8 mouse cellular contexts compared by ENCODE assay signal in genomic region chr2:154603007-154603637, GRCm38 (mm10). TPM values are rescaled to one million over a fixed set of nuclear protein-coding genes. Genes with fewer than 3 reads are reported as not detected.
DNase-seq lines count a peak whose midpoint lies in the region; ATAC-seq and TF ChIP-seq lines count a peak whose summit lies in the region.

No protein-coding gene starts in this region.

- no peaks in the 10 kb centered on the region for H3K27me3 ChIP-seq in cerebellum, adult 2 months (ENCODE audit: control insufficient read depth, insufficient read depth, low read length)
- H3K27me3 ChIP-seq in thymus, adult 2 months (ENCODE audit: control insufficient read depth, insufficient read depth, low read length) = no peaks in the 10 kb centered on the region
- 0 out of 2 replicates have a peak, but pooled peaks cover 4% of the 10 kb centered on the region for H3K27me3 ChIP-seq in limb, embryonic 13.5 days
- H3K27me3 ChIP-seq in stomach, postnatal 0 days (ENCODE audit: control insufficient read depth, insufficient read depth, low read length) = no peaks in the 10 kb centered on the region

- DNase-seq in cerebellum, adult 2 months = no peak
- DNase-seq in cerebellum, postnatal 10 days = no peak
- no peak for DNase-seq in thymus, adult 2 months
- DNase-seq in thymus, postnatal 4 days = no peak
- peak; percentile 67 for DNase-seq in stomach, postnatal 0 days (ENCODE audit: low spot score)
- DNase-seq in spleen, adult 18-20 months = no peak

- ATAC-seq in limb, embryonic 13.5 days (ENCODE audit: low FRiP score, low read depth) = no peak; the same call in 1 of the 2 replicates
- ATAC-seq in stomach, postnatal 0 days (ENCODE audit: low FRiP score, low TSS enrichment) = peak; percentile 66
- ATAC-seq in megakaryocyte-erythroid progenitor cell, adult 5-6 weeks (replicated peaks; ENCODE audit: low FRiP score, low TSS enrichment, poor library complexity, severe bottlenecking) = no peak

- H3K9me3 ChIP-seq in limb, embryonic 13.5 days = no peaks in the 10 kb centered on the region
- no peaks in the 10 kb centered on the region for H3K9me3 ChIP-seq in stomach, postnatal 0 days (ENCODE audit: control insufficient read depth, low read length)

- WGBS in cerebellum, adult 2 months = 14% methylated on average over 22 of the region's 22 CpGs
- WGBS in thymus, adult 2 months = 5% methylated on average over 22 of the region's 22 CpGs
- 18% methylated on average over 22 of the region's 22 CpGs for WGBS in limb, embryonic 13.5 days
- WGBS in stomach, postnatal 0 days = 13% methylated on average over 22 of the region's 22 CpGs

- no peaks in the 10 kb centered on the region for H3K36me3 ChIP-seq in thymus, adult 2 months (ENCODE audit: control insufficient read depth, insufficient read depth, low read length)
- no peaks in the 10 kb centered on the region for H3K36me3 ChIP-seq in limb, embryonic 13.5 days
- H3K36me3 ChIP-seq in stomach, postnatal 0 days (ENCODE audit: control insufficient read depth, insufficient read depth, low read length) = no peaks in the 10 kb centered on the region

- TF ChIP-seq CTCF in cerebellum, adult 2 months (IDR thresholded peaks at IDR 0.05; ENCODE audit: borderline replicate concordance, insufficient read depth, low read depth, low read length) = no peak
- 0 out of 2 replicates have a peak, but pooled peaks have one; percentile 46 for TF ChIP-seq CTCF in thymus, adult 2 months (IDR thresholded peaks at IDR 0.05; ENCODE audit: borderline replicate concordance, control insufficient read depth, extremely low read depth, insufficient read depth, low read length, poor library complexity)
- TF ChIP-seq CTCF in stomach, postnatal 0 days (IDR thresholded peaks at IDR 0.05; ENCODE audit: low read depth) = no peak

- peak overlapping the region; percentile 85 for H3K9ac ChIP-seq in limb, embryonic 13.5 days
- H3K9ac ChIP-seq in stomach, postnatal 0 days (ENCODE audit: low read length) = peak overlapping the region; percentile 96

- peak overlapping the region; percentile 84 for H3K4me3 ChIP-seq in cerebellum, adult 2 months (replicated peaks; ENCODE audit: insufficient read depth, low read depth, low read length)
- peak overlapping the region; percentile 65 for H3K4me3 ChIP-seq in thymus, adult 2 months (ENCODE audit: control insufficient read depth, insufficient read depth, low read length)
- peak overlapping the region; percentile 81 for H3K4me3 ChIP-seq in limb, embryonic 13.5 days
- peak overlapping the region; percentile 86 for H3K4me3 ChIP-seq in stomach, postnatal 0 days (ENCODE audit: low read depth, low read length)

- no peak for TF ChIP-seq EP300 in stomach, postnatal 0 days (optimal IDR thresholded peaks at IDR 0.05)

- peak overlapping the region; percentile 84 for H3K4me2 ChIP-seq in limb, embryonic 13.5 days (replicated peaks)
- peak overlapping the region; percentile 85 for H3K4me2 ChIP-seq in stomach, postnatal 0 days (replicated peaks; ENCODE audit: low read depth)

- H3K4me1 ChIP-seq in cerebellum, adult 2 months (ENCODE audit: control insufficient read depth, insufficient read depth, low read length) = no peaks in the 10 kb centered on the region
- H3K4me1 ChIP-seq in thymus, adult 2 months (replicated peaks; ENCODE audit: control insufficient read depth, insufficient read depth, low read length) = peaks cover 28% of the 10 kb centered on the region
- H3K4me1 ChIP-seq in limb, embryonic 13.5 days = peaks cover 12% of the 10 kb centered on the region
- H3K4me1 ChIP-seq in stomach, postnatal 0 days (replicated peaks; ENCODE audit: control insufficient read depth, insufficient read depth) = no peaks in the 10 kb centered on the region; the same call in 1 of the 2 replicates

- TF ChIP-seq POLR2A in cerebellum, adult 2 months (IDR thresholded peaks at IDR 0.05; ENCODE audit: borderline replicate concordance, insufficient read depth, low read length) = no peak
- no peak for TF ChIP-seq POLR2A in thymus, adult 2 months (IDR thresholded peaks at IDR 0.05; ENCODE audit: control insufficient read depth, extremely low read depth, insufficient read depth, low read length, poor library complexity)

- peak overlapping the region; percentile 75 for H3K27ac ChIP-seq in cerebellum, adult 2 months (ENCODE audit: insufficient read depth, low read length)
- H3K27ac ChIP-seq in thymus, adult 2 months (ENCODE audit: control insufficient read depth, insufficient read depth, low read length) = peak overlapping the region; percentile 67
- no peak overlapping the region for H3K27ac ChIP-seq in limb, embryonic 13.5 days
- peak overlapping the region; percentile 93 for H3K27ac ChIP-seq in stomach, postnatal 0 days (replicated peaks)

RNA-seq across cellular contexts. Expression of gene Pxmp4, which starts 0.4 kb away (rescaled TPM):
- polyA plus RNA-seq in cerebellum, adult 2 months (2012; rRNA removed) = 14.8 and 14.9 TPM in 2 replicates
- polyA plus RNA-seq in thymus, adult 2 months (2012; rRNA removed) = 70.7 and 71.7 TPM in 2 replicates
- polyA plus RNA-seq in limb, embryonic 13.5 days (2015; fragmentation: Nextera tagmentation; extraction: Ambion mirVana) = 18.8 and 21.6 TPM in 2 replicates
- 49.7 and 52.8 TPM in 2 replicates for polyA plus RNA-seq in stomach, postnatal 0 days (2015; fragmentation: Nextera tagmentation; extraction: Ambion mirVana)
- total RNA-seq in megakaryocyte-erythroid progenitor cell, adult 5-6 weeks (2014; fragmentation: Nextera tagmentation) = 17.3 and 18.1 TPM in 2 replicates
- 9.1 and 12.4 TPM in 2 replicates for total RNA-seq in megakaryocyte-erythroid progenitor cell, adult 5-6 weeks (2017)

RNA-seq across cellular contexts. Expression of gene Zfp341, which starts 10.0 kb away (rescaled TPM):
- 11.5 and 13.3 TPM in 2 replicates for polyA plus RNA-seq in cerebellum, adult 2 months (2012; rRNA removed)
- 10.6 and 10.8 TPM in 2 replicates for polyA plus RNA-seq in thymus, adult 2 months (2012; rRNA removed)
- 1.1 and 1.3 TPM in 2 replicates for polyA plus RNA-seq in limb, embryonic 13.5 days (2015; fragmentation: Nextera tagmentation; extraction: Ambion mirVana)
- 0.27 and 0.45 TPM in 2 replicates for polyA plus RNA-seq in stomach, postnatal 0 days (2015; fragmentation: Nextera tagmentation; extraction: Ambion mirVana)
- 5.1 and 7.1 TPM in 2 replicates for total RNA-seq in megakaryocyte-erythroid progenitor cell, adult 5-6 weeks (2014; fragmentation: Nextera tagmentation)
- total RNA-seq in megakaryocyte-erythroid progenitor cell, adult 5-6 weeks (2017) = 0.30 and 1.1 TPM in 2 replicates

RNA-seq across cellular contexts. Expression of gene 4930519P11Rik, which starts 10.1 kb away (rescaled TPM):
- polyA plus RNA-seq in cerebellum, adult 2 months (2012; rRNA removed) = not detected in 2 replicates
- 1.5 and 1.7 TPM in 2 replicates for polyA plus RNA-seq in thymus, adult 2 months (2012; rRNA removed)
- 0.43 TPM in 1 of 2 replicates, not detected in the other for polyA plus RNA-seq in limb, embryonic 13.5 days (2015; fragmentation: Nextera tagmentation; extraction: Ambion mirVana)
- polyA plus RNA-seq in stomach, postnatal 0 days (2015; fragmentation: Nextera tagmentation; extraction: Ambion mirVana) = 0.22 and 0.28 TPM in 2 replicates
- not detected in 2 replicates for total RNA-seq in megakaryocyte-erythroid progenitor cell, adult 5-6 weeks (2014; fragmentation: Nextera tagmentation)
- total RNA-seq in megakaryocyte-erythroid progenitor cell, adult 5-6 weeks (2017) = not detected in 2 replicates

RNA-seq across cellular contexts. Expression of gene E2f1, which starts 33.4 kb away (rescaled TPM):
- 4.1 and 5.0 TPM in 2 replicates for polyA plus RNA-seq in cerebellum, adult 2 months (2012; rRNA removed)
- polyA plus RNA-seq in thymus, adult 2 months (2012; rRNA removed) = 34.0 and 50.3 TPM in 2 replicates
- 20.1 and 20.8 TPM in 2 replicates for polyA plus RNA-seq in limb, embryonic 13.5 days (2015; fragmentation: Nextera tagmentation; extraction: Ambion mirVana)
- 5.7 and 6.1 TPM in 2 replicates for polyA plus RNA-seq in stomach, postnatal 0 days (2015; fragmentation: Nextera tagmentation; extraction: Ambion mirVana)
- total RNA-seq in megakaryocyte-erythroid progenitor cell, adult 5-6 weeks (2014; fragmentation: Nextera tagmentation) = 25.3 and 26.1 TPM in 2 replicates
- total RNA-seq in megakaryocyte-erythroid progenitor cell, adult 5-6 weeks (2017) = 7.0 and 7.8 TPM in 2 replicates

RNA-seq across cellular contexts. Expression of gene Necab3, which starts 44.4 kb away (rescaled TPM):
- polyA plus RNA-seq in cerebellum, adult 2 months (2012; rRNA removed) = 64.1 and 77.2 TPM in 2 replicates
- polyA plus RNA-seq in thymus, adult 2 months (2012; rRNA removed) = 14.8 and 15.7 TPM in 2 replicates
- 3.7 and 3.9 TPM in 2 replicates for polyA plus RNA-seq in limb, embryonic 13.5 days (2015; fragmentation: Nextera tagmentation; extraction: Ambion mirVana)
- polyA plus RNA-seq in stomach, postnatal 0 days (2015; fragmentation: Nextera tagmentation; extraction: Ambion mirVana) = 0.50 and 0.70 TPM in 2 replicates
- 3.1 and 6.1 TPM in 2 replicates for total RNA-seq in megakaryocyte-erythroid progenitor cell, adult 5-6 weeks (2014; fragmentation: Nextera tagmentation)
- 0.09 and 1.8 TPM in 2 replicates for total RNA-seq in megakaryocyte-erythroid progenitor cell, adult 5-6 weeks (2017)
